In genomic region chr10:51235586-51236575, GRCm38 (mm10) we compare ENCODE assay signal across 11 mouse cellular contexts.
DNase-seq lines count a peak whose midpoint lies in the region; ATAC-seq and TF ChIP-seq lines count a peak whose summit lies in the region.
"Had no signal": no experiment of that assay in that cellular context is flagged by ENCODE, and none has a peak within 500 bp of the region (broad histone marks: within the 10 kb centered on the region; RNA-seq: fewer than 3 reads in every experiment).

No protein-coding gene starts in this region.

- no peak for TF ChIP-seq POLR2A in CH12.LX (IDR thresholded peaks at IDR 0.05; ENCODE audit: low read depth, low read length)

- no peak for TF ChIP-seq CTCF in CH12.LX (conservative IDR thresholded peaks at IDR 0.05 in 1 of 2, IDR thresholded peaks at IDR 0.05 in 1 of 2; ENCODE audit: low read depth in 2 of 2, low read length in 2 of 2)

- in situ Hi-C loops in CH12.LX (cut with MboI; ENCODE audit: low pct_ligation_motif_present, low pct_unique_long_range_greater_than_20kb, low sequenced_read_pairs): no loop called here

- H3K4me1 ChIP-seq in CH12.LX (ENCODE audit: control insufficient read depth in 1 of 2, insufficient read depth in 2 of 2): peaks cover 4 to 15% of the 10 kb centered on the region in 2 experiments; a peak in 3 of 4 replicates
- H3K4me1 ChIP-seq in hindbrain, embryonic 12.5 days: peaks cover 5% of the 10 kb centered on the region
- peaks cover 5% of the 10 kb centered on the region; the same call in 1 of the 2 replicates for H3K4me1 ChIP-seq in limb, embryonic 11.5 days (ENCODE audit: control insufficient read depth, insufficient read depth, low read length)
- H3K4me1 ChIP-seq: liver, embryonic 15.5 days had no signal

- TF ChIP-seq RAD21 in CH12.LX (IDR thresholded peaks at IDR 0.05; ENCODE audit: low read depth, low read length): no peak; the same call in 1 of the 2 replicates

- peak; percentile 28; the same call in 1 of the 2 replicates for TF ChIP-seq EP300 in CH12.LX (IDR thresholded peaks at IDR 0.05; ENCODE audit: low read length)

- no peaks in the 10 kb centered on the region for H3K79me2 ChIP-seq in CH12.LX (replicated peaks; ENCODE audit: control insufficient read depth, extremely low read depth, insufficient read depth, poor library complexity, severe bottlenecking)

- H3K4me2 ChIP-seq in CH12.LX (ENCODE audit: insufficient read depth, low read depth, poor library complexity, severe bottlenecking): peak overlapping the region; percentile 74
- H3K4me2 ChIP-seq in hindbrain, embryonic 12.5 days (replicated peaks): peak overlapping the region; percentile 11; the same call in 1 of the 2 replicates
- no peak overlapping the region for H3K4me2 ChIP-seq in limb, embryonic 11.5 days (ENCODE audit: low read depth, severe bottlenecking)
- H3K4me2 ChIP-seq: liver, embryonic 15.5 days had no signal

- H3K9me3 ChIP-seq in CH12.LX (replicated peaks; ENCODE audit: low read length): no peaks in the 10 kb centered on the region
- no peaks in the 10 kb centered on the region for H3K9me3 ChIP-seq in hindbrain, embryonic 12.5 days (replicated peaks)
- no peaks in the 10 kb centered on the region for H3K9me3 ChIP-seq in limb, embryonic 11.5 days (ENCODE audit: control insufficient read depth, low read length)
- H3K9me3 ChIP-seq: G1E; liver, embryonic 15.5 days had no signal

- ATAC-seq in hindbrain, embryonic 12.5 days (ENCODE audit: low FRiP score): peak; percentile 83
- ATAC-seq in limb, embryonic 11.5 days (ENCODE audit: insufficient number of reproducible peaks, low FRiP score, low TSS enrichment, low read depth): peak; percentile 88
- ATAC-seq in erythroblast, adult 5-6 weeks (replicated peaks; ENCODE audit: low FRiP score, poor library complexity, severe bottlenecking): no peak
- ATAC-seq: intestine, postnatal 0 days had no signal

- dilution Hi-C loops in CH12.LX (cut with MboI; ENCODE audit: extremely low pct_ligation_motif_present, extremely low pct_unique_long_range_greater_than_20kb, low sequenced_read_pairs): no loop called here

- no peak overlapping the region for H3K27ac ChIP-seq in CH12.LX (ENCODE audit: insufficient read depth, low read depth)
- no peak overlapping the region for H3K27ac ChIP-seq in hindbrain, embryonic 12.5 days
- no peak overlapping the region for H3K27ac ChIP-seq in limb, embryonic 11.5 days (replicated peaks; ENCODE audit: low read depth, low read length)
- H3K27ac ChIP-seq: liver, embryonic 15.5 days had no signal

- peak; percentile 52 for DNase-seq in CH12.LX (ENCODE audit: extremely low read depth)
- peak; percentile 67 for DNase-seq in embryo, embryonic 10.5 days (ENCODE audit: low spot score)
- DNase-seq in limb, embryonic 11.5 days (ENCODE audit: low spot score): peak; percentile 69
- DNase-seq in right cerebral cortex, postnatal 4 days: no peak
- no peak for DNase-seq in right cerebral cortex, adult 18-20 months
- no peak for DNase-seq in heart, adult 11 months

- H3K4me3 ChIP-seq in CH12.LX (replicated peaks in 1 of 3; ENCODE audit: low read depth in 2 of 3, low read length in 2 of 3, poor library complexity in 1 of 3): no peak overlapping the region
- H3K4me3 ChIP-seq in hindbrain, embryonic 12.5 days: no peak overlapping the region
- H3K4me3 ChIP-seq in limb, embryonic 11.5 days (ENCODE audit: low read depth, low read length): no peak overlapping the region
- H3K4me3 ChIP-seq: liver, embryonic 15.5 days had no signal

- WGBS in hindbrain, embryonic 12.5 days: 29% methylated on average over 10 of the region's 10 CpGs
- WGBS in limb, embryonic 11.5 days: 27% methylated on average over 10 of the region's 10 CpGs

- no peaks in the 10 kb centered on the region for H3K36me3 ChIP-seq in CH12.LX (replicated peaks in 1 of 2; ENCODE audit: control insufficient read depth in 1 of 2, insufficient read depth in 1 of 2, low read length in 1 of 2)
- H3K36me3 ChIP-seq in hindbrain, embryonic 12.5 days: no peaks in the 10 kb centered on the region
- no peaks in the 10 kb centered on the region for H3K36me3 ChIP-seq in limb, embryonic 11.5 days (ENCODE audit: control insufficient read depth, insufficient read depth, low read length)
- H3K36me3 ChIP-seq: G1E; liver, embryonic 15.5 days had no signal

- 0 out of 2 replicates have a peak overlapping the region, but pooled peaks have one; percentile 39 for H3K9ac ChIP-seq in CH12.LX (ENCODE audit: insufficient read depth, low read depth)
- no peak overlapping the region for H3K9ac ChIP-seq in hindbrain, embryonic 12.5 days
- H3K9ac ChIP-seq in limb, embryonic 11.5 days (ENCODE audit: low read length): no peak overlapping the region
- H3K9ac ChIP-seq: liver, embryonic 15.5 days had no signal

- H3K27me3 ChIP-seq in CH12.LX (replicated peaks): no peaks in the 10 kb centered on the region
- peaks cover 3% of the 10 kb centered on the region; the same call in 1 of the 2 replicates for H3K27me3 ChIP-seq in hindbrain, embryonic 12.5 days
- no peaks in the 10 kb centered on the region for H3K27me3 ChIP-seq in limb, embryonic 11.5 days (ENCODE audit: control insufficient read depth, insufficient read depth, low read length)
- H3K27me3 ChIP-seq: liver, embryonic 15.5 days had no signal

TF ChIP-seq in CH12.LX, 34 proteins besides CTCF, POLR2A, EP300 and RAD21:
- TF ChIP-seq HCFC1 (IDR thresholded peaks at IDR 0.05; ENCODE audit: low read depth, low read length) (no peak), CHD2 (IDR thresholded peaks at IDR 0.05; ENCODE audit: low read length) (peak; percentile 69)

Comparison
In these comparisons a context has a peak if more than half of its experiments do, and no peak if none do; other contexts are left out.
1. DNase-seq: peak in CH12.LX (single experiment), embryo, embryonic 10.5 days (single experiment) and limb, embryonic 11.5 days (single experiment); none in right cerebral cortex, postnatal 4 days (single experiment), right cerebral cortex, adult 18-20 months (single experiment) and heart, adult 11 months (single experiment).